In the genomic region with DNA sequence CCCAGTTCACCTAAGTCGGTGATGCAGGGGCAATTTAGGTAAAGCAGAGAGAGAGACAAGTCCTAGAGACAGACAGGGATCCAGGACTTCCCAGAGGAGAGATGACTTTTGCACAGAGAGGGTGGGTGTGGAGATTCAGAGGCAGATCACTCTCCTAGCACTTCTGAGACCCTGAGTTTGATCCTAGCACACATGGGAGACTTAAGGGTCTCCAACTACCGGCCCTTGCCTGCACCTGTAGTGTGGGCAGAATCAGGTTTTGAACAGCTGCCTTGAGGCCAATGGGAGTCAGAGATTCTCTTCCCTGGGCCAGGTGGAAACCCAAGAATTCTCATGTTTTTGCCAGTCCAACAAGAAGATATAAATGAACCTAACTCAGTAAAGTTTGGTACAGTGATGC, we compare ENCODE assay signal across 8 mouse cellular contexts. TPM values are rescaled to one million over a fixed set of nuclear protein-coding genes. Genes with fewer than 3 reads are reported as not detected.
DNase-seq lines count a peak whose midpoint lies in the region; ATAC-seq lines count a peak whose summit lies in the region.

No protein-coding gene starts in this region.

- no peak overlapping the region for H3K27ac ChIP-seq in heart, embryonic 14.5 days (replicated peaks in 1 of 2; ENCODE audit: control insufficient read depth in 1 of 2, insufficient read depth in 1 of 2, low read depth in 2 of 2, low read length in 2 of 2)
- no peak overlapping the region for H3K27ac ChIP-seq in embryonic facial prominence, embryonic 12.5 days
- no peak overlapping the region for H3K27ac ChIP-seq in intestine, embryonic 14.5 days (ENCODE audit: low read depth)
- no peak overlapping the region for H3K27ac ChIP-seq in midbrain, embryonic 15.5 days

- DNase-seq in heart, adult 9 months (ENCODE audit: low spot score in 2 of 2) = no peak
- DNase-seq in intestine, embryonic 14.5 days (ENCODE audit: low spot score) = peak; percentile 55
- DNase-seq in right cerebral cortex, adult 2 months (ENCODE audit: low spot score in 2 of 2) = no peak
- DNase-seq in cerebellum, postnatal 10 days = no peak
- no peak for DNase-seq in thymus, postnatal 10 days (ENCODE audit: low spot score in 2 of 2)

- H3K4me3 ChIP-seq in heart, embryonic 14.5 days (ENCODE audit: control insufficient read depth in 1 of 2, insufficient read depth in 1 of 2, low read depth in 1 of 2, low read length in 2 of 2) = no peak overlapping the region
- no peak overlapping the region for H3K4me3 ChIP-seq in embryonic facial prominence, embryonic 12.5 days
- peak overlapping the region; percentile 35; the same call in 1 of the 2 replicates for H3K4me3 ChIP-seq in intestine, embryonic 14.5 days (ENCODE audit: low read depth, low read length)
- peak overlapping the region; percentile 39; the same call in 1 of the 2 replicates for H3K4me3 ChIP-seq in midbrain, embryonic 15.5 days

- ATAC-seq in heart, embryonic 14.5 days (ENCODE audit: insufficient number of reproducible peaks, insufficient read depth, low FRiP score, low read depth) = no peak
- ATAC-seq in embryonic facial prominence, embryonic 12.5 days (ENCODE audit: insufficient number of reproducible peaks, insufficient read depth, low FRiP score, low TSS enrichment) = no peak
- no peak for ATAC-seq in intestine, embryonic 14.5 days (replicated peaks; ENCODE audit: low FRiP score, low TSS enrichment, low read depth)
- ATAC-seq in midbrain, embryonic 15.5 days (replicated peaks) = no peak

- H3K36me3 ChIP-seq in heart, embryonic 14.5 days (ENCODE audit: control insufficient read depth, insufficient read depth, low read length) = no peaks in the 10 kb centered on the region
- H3K36me3 ChIP-seq in embryonic facial prominence, embryonic 12.5 days = no peaks in the 10 kb centered on the region
- no peaks in the 10 kb centered on the region for H3K36me3 ChIP-seq in intestine, embryonic 14.5 days (ENCODE audit: control insufficient read depth, insufficient read depth, low read length)
- H3K36me3 ChIP-seq in midbrain, embryonic 15.5 days (replicated peaks) = no peaks in the 10 kb centered on the region

- H3K9ac ChIP-seq in heart, embryonic 14.5 days (ENCODE audit: low read length) = no peak overlapping the region
- H3K9ac ChIP-seq in embryonic facial prominence, embryonic 12.5 days = no peak overlapping the region
- no peak overlapping the region for H3K9ac ChIP-seq in intestine, embryonic 14.5 days (ENCODE audit: low read length)
- no peak overlapping the region for H3K9ac ChIP-seq in midbrain, embryonic 15.5 days

- peaks cover 78% of the 10 kb centered on the region for H3K27me3 ChIP-seq in heart, embryonic 14.5 days (ENCODE audit: control insufficient read depth, insufficient read depth, low read length)
- peaks cover 55% of the 10 kb centered on the region for H3K27me3 ChIP-seq in embryonic facial prominence, embryonic 12.5 days
- peaks cover 50% of the 10 kb centered on the region for H3K27me3 ChIP-seq in intestine, embryonic 14.5 days (replicated peaks; ENCODE audit: control insufficient read depth, insufficient read depth, low read length)
- H3K27me3 ChIP-seq in midbrain, embryonic 15.5 days (replicated peaks) = peaks cover 28% of the 10 kb centered on the region

- H3K4me2 ChIP-seq in heart, embryonic 14.5 days (ENCODE audit: low read length) = peak overlapping the region; percentile 80
- peak overlapping the region; percentile 75 for H3K4me2 ChIP-seq in embryonic facial prominence, embryonic 12.5 days (replicated peaks)
- no peak overlapping the region for H3K4me2 ChIP-seq in intestine, embryonic 14.5 days (ENCODE audit: low read length)
- peak overlapping the region; percentile 84; the same call in 1 of the 2 replicates for H3K4me2 ChIP-seq in midbrain, embryonic 15.5 days

- 28% methylated on average over 2 of the region's 2 CpGs for WGBS in heart, embryonic 14.5 days
- 20% methylated on average over 2 of the region's 2 CpGs for WGBS in embryonic facial prominence, embryonic 12.5 days
- 36% methylated on average over 2 of the region's 2 CpGs for WGBS in intestine, embryonic 14.5 days
- WGBS in midbrain, embryonic 15.5 days = 34% methylated on average over 2 of the region's 2 CpGs

- H3K9me3 ChIP-seq in heart, embryonic 14.5 days (ENCODE audit: control insufficient read depth, low read length) = no peaks in the 10 kb centered on the region
- no peaks in the 10 kb centered on the region for H3K9me3 ChIP-seq in embryonic facial prominence, embryonic 12.5 days
- no peaks in the 10 kb centered on the region for H3K9me3 ChIP-seq in intestine, embryonic 14.5 days (ENCODE audit: control insufficient read depth, low read length)
- H3K9me3 ChIP-seq in midbrain, embryonic 15.5 days = no peaks in the 10 kb centered on the region

- H3K4me1 ChIP-seq in heart, embryonic 14.5 days (ENCODE audit: control insufficient read depth in 2 of 2, insufficient read depth in 2 of 2, low read length in 2 of 2) = peaks cover 5 to 9% of the 10 kb centered on the region in 2 experiments; a peak in 3 of 4 replicates
- peaks cover 9% of the 10 kb centered on the region for H3K4me1 ChIP-seq in embryonic facial prominence, embryonic 12.5 days
- 0 out of 2 replicates have a peak, but pooled peaks cover 3% of the 10 kb centered on the region for H3K4me1 ChIP-seq in intestine, embryonic 14.5 days (replicated peaks; ENCODE audit: control insufficient read depth, insufficient read depth, low read length)
- peaks cover 8% of the 10 kb centered on the region for H3K4me1 ChIP-seq in midbrain, embryonic 15.5 days

RNA-seq across cellular contexts. Expression of gene Slc6a20a, which starts 0.5 kb away (rescaled TPM):
- not detected in 2 replicates for polyA plus RNA-seq in heart, embryonic 14.5 days (2014; fragmentation: Nextera tagmentation; extraction: Ambion mirVana)
- polyA plus RNA-seq in embryonic facial prominence, embryonic 12.5 days (2016; fragmentation: Nextera tagmentation; extraction: Ambion mirVana) = 0.10 and 0.40 TPM in 2 replicates
- polyA plus RNA-seq in intestine, embryonic 14.5 days (2014; fragmentation: Nextera tagmentation; extraction: Ambion mirVana) = 3.3 and 3.6 TPM in 2 replicates
- 14.6 and 18.1 TPM in 2 replicates for polyA plus RNA-seq in midbrain, embryonic 15.5 days (2015; fragmentation: Nextera tagmentation; extraction: Ambion mirVana)

RNA-seq across cellular contexts. Expression of gene Ccr9, which starts 1.0 kb away (rescaled TPM):
- polyA plus RNA-seq in heart, embryonic 14.5 days (2014; fragmentation: Nextera tagmentation; extraction: Ambion mirVana) = 0.19 and 0.20 TPM in 2 replicates
- polyA plus RNA-seq in embryonic facial prominence, embryonic 12.5 days (2016; fragmentation: Nextera tagmentation; extraction: Ambion mirVana) = 0.18 and 0.29 TPM in 2 replicates
- 0.41 and 0.55 TPM in 2 replicates for polyA plus RNA-seq in intestine, embryonic 14.5 days (2014; fragmentation: Nextera tagmentation; extraction: Ambion mirVana)
- 0.51 and 0.59 TPM in 2 replicates for polyA plus RNA-seq in midbrain, embryonic 15.5 days (2015; fragmentation: Nextera tagmentation; extraction: Ambion mirVana)

RNA-seq across cellular contexts. Expression of gene Lztfl1, which starts 38.3 kb away (rescaled TPM):
- polyA plus RNA-seq in heart, embryonic 14.5 days (2014; fragmentation: Nextera tagmentation; extraction: Ambion mirVana) = 37.3 and 39.3 TPM in 2 replicates
- 53.6 and 55.4 TPM in 2 replicates for polyA plus RNA-seq in embryonic facial prominence, embryonic 12.5 days (2016; fragmentation: Nextera tagmentation; extraction: Ambion mirVana)
- 43.2 and 51.0 TPM in 2 replicates for polyA plus RNA-seq in intestine, embryonic 14.5 days (2014; fragmentation: Nextera tagmentation; extraction: Ambion mirVana)
- 42.8 and 45.2 TPM in 2 replicates for polyA plus RNA-seq in midbrain, embryonic 15.5 days (2015; fragmentation: Nextera tagmentation; extraction: Ambion mirVana)

RNA-seq across cellular contexts. Expression of gene Slc6a20b, which starts 46.8 kb away (rescaled TPM):
- polyA plus RNA-seq in heart, embryonic 14.5 days (2014; fragmentation: Nextera tagmentation; extraction: Ambion mirVana) = 0.22 and 0.26 TPM in 2 replicates
- 0.15 and 0.23 TPM in 2 replicates for polyA plus RNA-seq in embryonic facial prominence, embryonic 12.5 days (2016; fragmentation: Nextera tagmentation; extraction: Ambion mirVana)
- polyA plus RNA-seq in intestine, embryonic 14.5 days (2014; fragmentation: Nextera tagmentation; extraction: Ambion mirVana) = 0.35 and 0.50 TPM in 2 replicates
- 0.46 and 0.49 TPM in 2 replicates for polyA plus RNA-seq in midbrain, embryonic 15.5 days (2015; fragmentation: Nextera tagmentation; extraction: Ambion mirVana)

Comparison
In these comparisons a context has a peak if more than half of its experiments do, and no peak if none do; other contexts are left out.
1. H3K4me3 ChIP-seq: peak in intestine, embryonic 14.5 days (single experiment) and midbrain, embryonic 15.5 days (single experiment); none in heart, embryonic 14.5 days (0 of 2) and embryonic facial prominence, embryonic 12.5 days (single experiment).